Mouse (Mus musculus): ENCODE measurements around the gene Daam2.

DNA sequence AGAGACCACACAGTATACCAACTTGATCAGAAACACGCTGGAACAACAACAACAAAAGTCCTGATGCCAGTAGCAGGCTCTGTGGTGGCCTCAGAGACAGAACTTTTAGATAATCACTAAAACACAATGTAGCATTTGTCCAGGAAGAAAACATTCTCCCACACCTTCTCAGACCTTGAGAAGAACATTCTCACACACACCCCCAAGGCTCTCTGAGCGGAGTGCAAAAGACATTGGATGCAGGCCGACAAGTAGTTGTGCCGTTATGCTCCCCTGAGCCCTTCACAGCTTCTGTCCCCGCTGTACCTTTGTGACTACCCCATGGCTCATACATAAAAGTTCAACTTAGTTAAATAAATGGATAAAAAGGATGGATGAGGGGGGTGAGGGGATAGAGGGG, 37.6 kb downstream of the Daam2 start:
- TF ChIP-seq ZNF384 (IDR thresholded peaks at IDR 0.05; ENCODE audit: low read depth, low read length) (no peak), CHD2 (IDR thresholded peaks at IDR 0.05; ENCODE audit: low read depth, low read length) (no peak), ZC3H11A (IDR thresholded peaks at IDR 0.05; ENCODE audit: borderline replicate concordance, low read depth, low read length) (no peak), MAFK (IDR thresholded peaks at IDR 0.05; ENCODE audit: insufficient read depth, low read depth, low read length) (no peak), HCFC1 (IDR thresholded peaks at IDR 0.05; ENCODE audit: borderline replicate concordance, insufficient read depth, low read length) (no peak)
